Mouse (Mus musculus) hematopoietic stem cell, adult 5-6 weeks (primary cell): ENCODE results near the gene Chga. TPM values are rescaled to one million over a fixed set of nuclear protein-coding genes. Genes with fewer than 3 reads are reported as not detected.

ENCODE experiments used
- ATAC-seq, 2 experiments: fragments of 125-278 bp in 1 of 2; replicated peaks in 1 of 2; 2 replicates each; pipeline ENCODE4 v1.8.0; 2016 to 2017; ENCODE audit warnings: inconsistent platforms in 2 of 2, mild to moderate bottlenecking in 2 of 2, moderate number of reproducible peaks in 2 of 2, low read depth in 1 of 2, moderate TSS enrichment in 1 of 2; ENCODE audit not compliant: low FRiP score in 2 of 2, poor library complexity in 2 of 2, severe bottlenecking in 2 of 2, insufficient read depth in 1 of 2, low TSS enrichment in 1 of 2
- total RNA-seq: library from RNA; stranded (forward); fragments of 172-1452, 232-1000 nt; gene quantifications from 2 replicates; pipeline ENCODE4 v1.2.3, GENCODE M21; 2017

Chga gene
- total RNA-seq, 1 experiment from 2014 or later, result 0.94 TPM

GRCm38 (mm10) chr12:102551186-102551585, 3.6 kb upstream of the Chga start:
- no peak for ATAC-seq

DNA sequence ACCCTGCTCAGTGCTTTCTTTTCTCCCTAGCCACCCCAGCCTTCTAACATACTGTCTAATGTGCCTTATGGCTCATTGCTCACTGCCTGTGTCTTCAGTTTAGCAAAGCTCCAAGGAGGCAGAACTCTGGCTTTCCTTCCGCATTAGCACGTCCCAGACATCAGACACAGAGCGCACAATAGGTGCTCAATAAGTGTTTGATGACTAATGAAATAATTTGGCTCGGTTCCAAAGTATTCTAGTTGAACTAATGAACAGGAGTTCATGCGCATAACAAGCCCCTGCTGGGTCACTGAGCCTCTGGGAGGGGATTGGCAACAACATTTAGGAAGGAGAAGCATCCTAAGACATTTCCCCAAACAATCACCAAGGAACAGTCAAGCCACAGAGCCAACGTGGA, 2.8 kb upstream of the Chga start:
- ATAC-seq, result no peak

DNA sequence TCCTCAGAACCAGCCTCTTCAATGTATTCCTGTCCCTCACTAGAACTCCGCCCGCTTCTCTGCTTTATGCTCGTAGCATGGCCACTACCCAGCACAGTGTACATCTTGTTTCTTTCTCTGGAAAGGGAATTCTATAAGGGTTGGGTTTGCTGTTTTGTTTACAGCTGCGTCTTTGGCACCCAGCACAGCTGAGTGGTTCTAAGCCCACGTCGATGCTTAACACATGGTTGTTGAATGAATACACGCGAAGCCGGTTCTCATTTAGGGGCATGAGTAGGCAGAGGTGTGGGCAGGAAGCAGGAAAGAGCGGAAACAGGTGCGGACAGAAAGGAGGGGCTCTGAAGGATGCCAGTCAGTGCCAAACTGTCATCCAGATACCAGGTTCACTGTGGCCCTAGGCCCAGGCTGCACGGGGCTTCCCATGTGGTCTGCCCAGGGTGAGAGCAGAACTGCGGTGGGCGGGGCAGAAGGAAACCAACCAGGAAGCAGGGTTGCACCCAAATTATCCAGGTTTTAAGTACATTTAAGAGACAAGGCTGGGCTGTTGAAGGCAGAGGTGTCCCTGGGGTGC, 979 bp upstream of the Chga start:
- peak; percentile 61 to 72 for ATAC-seq

GRCm38 (mm10) chr12:102555850-102556249, 1.1 kb downstream of the Chga start:
- no peak for ATAC-seq

- ATAC-seq, result no peak
These were observed 2.6 kb downstream of the Chga start for GRCm38 (mm10) chr12:102557372-102557771.

- no peak for ATAC-seq
These were observed 10.3 kb downstream of the Chga start for GRCm38 (mm10) chr12:102565086-102565485.

GRCm38 (mm10) chr12:102566951-102567350, 12.2 kb downstream of the Chga start:
- ATAC-seq, result no peak

DNA sequence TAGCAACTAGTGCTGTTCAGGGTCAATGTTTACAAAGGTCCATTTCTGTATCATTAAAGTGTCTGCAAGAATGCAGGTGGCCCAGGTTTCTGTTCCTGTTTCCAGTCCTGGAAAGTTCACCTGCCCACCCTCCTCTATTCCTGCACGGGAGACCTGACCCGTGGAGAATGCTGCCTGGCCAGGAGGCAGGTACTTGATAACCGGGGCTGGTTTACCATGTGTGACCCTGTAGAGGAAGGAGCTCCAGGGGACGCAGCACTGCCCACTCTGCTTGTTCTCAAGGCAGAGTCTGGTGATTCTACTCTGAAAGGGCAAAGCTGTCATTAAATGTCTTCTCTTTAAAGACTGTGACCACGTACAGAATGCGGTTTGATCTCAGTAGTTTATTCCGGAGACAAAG, 13.4 kb downstream of the Chga start:
- no peak for ATAC-seq

DNA sequence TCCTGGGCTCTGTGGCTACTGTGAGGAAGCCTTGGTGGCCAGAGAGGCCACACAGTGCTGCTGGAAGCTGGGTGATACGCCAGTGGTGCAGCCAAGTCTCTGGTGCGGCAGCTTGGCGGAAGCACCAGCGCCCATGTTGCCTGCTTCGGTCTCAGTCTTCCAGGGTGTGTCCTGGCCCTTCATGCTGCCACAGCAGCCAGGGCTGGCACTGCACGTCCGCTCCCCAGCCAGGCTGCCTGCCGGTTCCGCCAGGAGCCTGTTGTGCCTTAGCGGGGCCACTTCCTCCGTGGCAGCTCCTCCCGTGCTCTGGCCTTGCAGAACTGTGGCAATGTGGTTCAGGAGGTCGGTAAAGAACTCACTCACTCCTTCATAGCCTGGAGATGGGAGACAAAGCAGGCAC, 15.3 kb downstream of the Chga start:
- no peak for ATAC-seq

DNA sequence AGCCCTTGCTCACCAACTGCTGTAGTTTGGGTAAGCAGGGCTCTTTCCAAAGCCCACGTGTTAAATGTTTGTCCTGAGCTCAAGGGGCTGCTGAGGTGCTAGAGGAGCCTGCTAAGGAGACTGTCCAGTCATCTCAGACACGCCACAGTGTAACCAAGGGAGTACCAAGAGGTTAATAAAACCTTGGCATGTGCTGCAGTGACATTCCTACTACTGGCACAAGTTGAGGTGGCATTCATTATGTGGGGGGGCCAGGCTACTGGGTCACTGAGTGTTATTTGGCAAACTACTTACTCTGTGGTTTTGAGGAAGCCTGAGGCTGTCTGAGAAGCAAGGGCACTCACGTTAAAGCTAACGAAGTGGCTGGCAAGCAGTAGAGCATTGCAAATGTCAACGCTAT, 16.0 kb downstream of the Chga start:
- ATAC-seq, result 0 out of 4 replicates have a peak, but pooled peaks of 1 of the 2 experiments have one; percentile 10

DNA sequence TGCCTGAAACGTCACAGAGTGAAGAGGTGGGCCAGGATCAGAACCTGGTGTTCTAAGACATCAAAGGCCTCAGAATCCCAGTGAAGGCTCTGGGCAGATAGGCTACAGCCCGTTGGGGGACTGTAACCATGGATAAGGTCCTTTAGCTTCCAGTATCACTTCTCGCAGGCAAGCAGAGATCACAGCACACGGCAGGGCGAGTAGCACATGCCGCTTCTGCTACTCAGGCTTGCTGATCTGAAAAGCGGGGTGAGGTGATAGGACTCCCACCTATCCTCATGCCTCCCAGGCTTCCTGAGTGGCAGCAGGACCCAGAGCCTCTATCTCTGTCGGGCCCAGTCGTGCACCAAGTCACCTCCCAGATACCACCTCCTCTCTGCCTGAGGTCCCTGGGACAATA, 16.9 kb downstream of the Chga start:
- ATAC-seq, result no peak

DNA sequence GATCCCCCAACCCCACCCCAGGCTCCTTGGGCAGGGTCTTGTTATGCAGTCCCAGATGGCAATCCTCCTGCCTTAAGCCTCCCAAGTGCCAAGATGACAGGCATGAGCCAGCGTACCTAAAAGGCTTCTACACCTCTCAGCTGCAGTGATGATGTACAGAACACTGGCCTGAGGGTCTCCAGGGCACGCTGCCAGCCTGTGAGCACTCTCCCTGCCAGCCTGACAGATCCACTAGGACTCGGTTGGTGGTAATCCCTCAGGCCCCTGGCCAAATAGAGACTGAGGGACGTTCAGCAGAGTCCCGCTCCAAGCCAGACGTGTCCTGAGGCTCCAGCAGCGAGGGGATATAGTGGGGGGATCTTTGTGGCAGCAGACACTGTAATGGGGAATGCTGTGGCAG, 18.3 kb downstream of the Chga start:
- ATAC-seq, result no peak

DNA sequence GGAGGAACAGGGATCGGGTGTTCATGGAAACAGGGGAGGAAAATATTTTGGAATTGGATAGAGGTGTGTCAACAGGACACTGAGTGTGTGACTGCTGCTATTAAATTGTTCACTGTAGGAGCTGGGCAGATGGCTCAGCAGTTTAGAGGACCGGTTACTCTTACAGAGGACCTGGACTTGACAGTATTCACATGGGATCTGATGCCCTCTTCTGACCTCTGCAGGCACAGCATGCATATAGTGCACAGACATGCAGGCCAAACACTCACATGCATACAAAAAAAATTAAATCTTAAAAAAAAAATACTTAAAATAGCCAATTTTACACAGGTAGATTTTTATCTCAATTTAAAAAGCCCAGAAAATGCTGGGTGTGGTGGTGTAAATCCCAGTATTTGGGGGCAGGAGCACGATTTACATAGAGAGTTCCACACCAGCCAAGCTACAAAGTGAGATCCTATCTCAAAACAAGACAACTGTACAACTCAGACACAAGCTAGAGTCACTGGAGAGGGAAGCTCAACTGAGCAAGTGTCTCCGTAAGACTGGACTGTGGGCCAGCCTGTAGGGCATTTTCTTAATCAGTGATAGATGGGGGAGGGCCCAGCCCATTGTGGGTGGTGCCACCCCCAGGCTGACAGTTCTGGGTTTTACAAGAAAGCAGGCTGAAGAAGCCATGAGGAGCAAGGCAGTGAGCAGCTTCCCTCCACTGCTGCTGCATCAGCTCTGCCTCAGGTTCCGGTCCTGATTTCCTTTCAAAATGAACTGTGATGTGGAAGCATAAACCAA, 21.0 kb downstream of the Chga start:
- ATAC-seq, result no peak

- no peak for ATAC-seq
These were observed 22.1 kb downstream of the Chga start for GRCm38 (mm10) chr12:102576659-102577398.

DNA sequence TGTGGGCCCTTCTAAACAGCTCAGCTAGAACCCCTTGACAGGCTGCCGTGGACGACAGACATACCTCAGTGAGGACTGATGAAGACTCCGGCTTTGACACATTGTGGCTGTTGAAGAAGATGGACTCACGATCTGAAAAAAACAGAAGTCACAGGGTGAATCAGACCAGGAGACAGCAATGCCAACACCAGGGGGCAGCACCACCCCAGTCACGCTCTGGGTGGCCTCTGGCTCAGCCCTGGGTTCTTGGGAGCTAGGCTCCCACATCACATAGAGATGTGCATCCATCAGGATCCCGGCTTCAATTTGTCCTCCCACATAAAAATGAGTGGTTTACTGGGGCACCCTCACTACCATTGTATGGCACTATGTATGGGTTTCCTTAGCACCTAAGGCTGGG, 24.3 kb downstream of the Chga start:
- ATAC-seq, result peak; percentile 61 to 67

- no peak for ATAC-seq
These were observed 26.9 kb downstream of the Chga start for GRCm38 (mm10) chr12:102581579-102582196.

- no peak for ATAC-seq
These were observed 27.7 kb downstream of the Chga start for GRCm38 (mm10) chr12:102582441-102582840.

GRCm38 (mm10) chr12:102585390-102585789, 30.6 kb downstream of the Chga start:
- ATAC-seq, result no peak
